Mouse (Mus musculus) embryonic fibroblast, embryonic 13.5 days (primary cell): Measurements from ENCODE around the gene Lcn8. TPM values are rescaled to one million over a fixed set of nuclear protein-coding genes. Genes with fewer than 3 reads are reported as not detected.
"Not testable (repeated sequence)": the region's sequence is repeated elsewhere in the genome, so short reads cannot be mapped to it uniquely, and the experiment has no call there.

Source experiments
- H3K27ac ChIP-seq: 2 replicates; pipeline ENCODE4 v1.5.1; 2012; ENCODE audit warnings: low read length, control low read depth, inconsistent platforms; ENCODE audit not compliant: insufficient read depth
- H3K4me1 ChIP-seq: 2 replicates; pipeline ENCODE4 v1.6.1; 2011; ENCODE audit warnings: low read length; ENCODE audit not compliant: control insufficient read depth, insufficient read depth
- H3K4me3 ChIP-seq: 2 replicates; pipeline ENCODE4 v1.5.1; 2011; ENCODE audit warnings: mild to moderate bottlenecking, control low read depth, low read length; ENCODE audit not compliant: insufficient read depth
- CTCF ChIP-seq: IDR thresholded peaks from 2 replicates; pipeline ENCODE4 v1.5.1; 2011; ENCODE audit warnings: mild to moderate bottlenecking, control low read depth, low read length, moderate library complexity, borderline replicate concordance; ENCODE audit not compliant: insufficient read depth
- POLR2A ChIP-seq: IDR thresholded peaks from 2 replicates; pipeline ENCODE4 v1.6.1; 2011; ENCODE audit warnings: low read depth, mild to moderate bottlenecking, control low read depth, low read length, moderate library complexity
- polyA plus RNA-seq: library from polyadenylated mRNA; stranded (reverse); fragments of >200 nt; gene quantifications from 2 replicates; pipeline ENCODE4 v1.2.4, GENCODE M21; 2011; ENCODE audit warnings: low read depth; ENCODE audit not compliant: missing spikeins, insufficient read length

Gene Lcn8
- polyA plus RNA-seq, 1 experiment: not detected

- no peak overlapping the region for H3K27ac ChIP-seq
Measured at GRCm38 (mm10) chr2:25663511-25663910, 10.6 kb downstream of the Lcn8 start.

GRCm38 (mm10) chr2:25664125-25664524 is 11.2 kb downstream of the Lcn8 start:
- Histone ChIP-seq H3K27ac (no peak overlapping the region), H3K4me3 (no peak overlapping the region), H3K4me1 (peaks cover 7% of the 10 kb centered on the region)
- TF ChIP-seq POLR2A: no peak
- TF ChIP-seq CTCF: no peak

More at GRCm38 (mm10) chr2:25663511-25663910, 10.6 kb downstream of the Lcn8 start:
- H3K4me1 ChIP-seq: peaks cover 7% of the 10 kb centered on the region
- TF ChIP-seq POLR2A: no peak
- peak; percentile 52; the same call in 1 of the 2 replicates for TF ChIP-seq CTCF
- no peak overlapping the region for H3K4me3 ChIP-seq

- no peak overlapping the region for H3K27ac ChIP-seq
- TF ChIP-seq POLR2A: no peak
- TF ChIP-seq CTCF: no peak
- H3K4me3 ChIP-seq: no peak overlapping the region
- H3K4me1 ChIP-seq: no peaks in the 10 kb centered on the region
Measured at GRCm38 (mm10) chr2:25666516-25666915, 13.6 kb downstream of the Lcn8 start.

- H3K4me1 ChIP-seq: no peaks in the 10 kb centered on the region
- H3K4me3 ChIP-seq: no peak within 1 kb of the TSS
- TF ChIP-seq CTCF (no peak), POLR2A (no peak)
- no peak within 1 kb of the TSS for H3K27ac ChIP-seq
Measured at GRCm38 (mm10) chr2:25676486-25676885, 23.6 kb downstream of the Lcn8 start, which contains the start of gene Lcn6. TSS of gene Lcn6 (plus strand) at chr2:25676786.

- TF ChIP-seq CTCF (no peak), POLR2A (no peak)
- H3K4me3 ChIP-seq: no peak overlapping the region
- no peaks in the 10 kb centered on the region for H3K4me1 ChIP-seq
- no peak overlapping the region for H3K27ac ChIP-seq
Measured at GRCm38 (mm10) chr2:25679559-25679958, 26.6 kb downstream of the Lcn8 start.

GRCm38 (mm10) chr2:25682426-25682825 is 29.5 kb downstream of the Lcn8 start, which contains the start of gene Lcn10:
TSS of gene Lcn10 (plus strand) at chr2:25682726.
- no peak within 1 kb of the TSS for H3K27ac ChIP-seq
- H3K4me3 ChIP-seq: no peak within 1 kb of the TSS
- TF ChIP-seq CTCF (no peak), POLR2A (no peak)
- no peaks in the 10 kb centered on the region for H3K4me1 ChIP-seq

- TF ChIP-seq POLR2A: no peak
- Histone ChIP-seq H3K27ac (no peak overlapping the region), H3K4me3 (no peak overlapping the region), H3K4me1 (no peaks in the 10 kb centered on the region)
Measured at GRCm38 (mm10) chr2:25686941-25687340, 34.0 kb downstream of the Lcn8 start.

GRCm38 (mm10) chr2:25694605-25695004 is 41.7 kb downstream of the Lcn8 start:
- TF ChIP-seq POLR2A (no peak), CTCF (peak; percentile 33; the same call in 1 of the 2 replicates)
- Histone ChIP-seq H3K4me1 (no peaks in the 10 kb centered on the region), H3K27ac (no peak overlapping the region), H3K4me3 (no peak overlapping the region)

- TF ChIP-seq CTCF (no peak), POLR2A (no peak)
- no peak overlapping the region for H3K4me3 ChIP-seq
- H3K4me1 ChIP-seq: no peaks in the 10 kb centered on the region
- H3K27ac ChIP-seq: no peak overlapping the region
Measured at GRCm38 (mm10) chr2:25696951-25697350, 44.0 kb downstream of the Lcn8 start.

- TF ChIP-seq POLR2A: no peak
- TF ChIP-seq CTCF: no peak
- Histone ChIP-seq H3K27ac (no peak overlapping the region), H3K4me1 (no peaks in the 10 kb centered on the region), H3K4me3 (no peak overlapping the region)
Measured at GRCm38 (mm10) chr2:25698696-25699095, 45.8 kb downstream of the Lcn8 start.

GRCm38 (mm10) chr2:25699743-25700142 is 46.8 kb downstream of the Lcn8 start, which contains the start of gene Obp2a:
TSS of gene Obp2a (plus strand) at chr2:25700043.
- not testable (repeated sequence) for H3K27ac ChIP-seq, H3K4me3 ChIP-seq, H3K4me1 ChIP-seq
